Mouse (Mus musculus) G1E (cell line): ENCODE measurements at regions not wholly inside any gene's neighbourhood (a gene's known extent, or its start where the extent isn't known, plus 50 kb on each side); places are given as distances from the start of the nearest gene placed in this dataset.

Source experiments
- CTCF ChIP-seq: IDR thresholded peaks from 2 replicates; pipeline ENCODE4 v1.5.1; 2012; ENCODE audit warnings: low read depth, low read length, inconsistent platforms, mixed read lengths
- GATA1 ChIP-seq: IDR thresholded peaks from 2 replicates; pipeline ENCODE4 v1.6.1; 2012; ENCODE audit warnings: borderline replicate concordance, low read length, inconsistent platforms, mixed read lengths
- GATA2 ChIP-seq: IDR thresholded peaks from 2 replicates; pipeline ENCODE4 v1.6.1; 2012; ENCODE audit warnings: low read depth, low read length, inconsistent platforms, borderline replicate concordance

DNA sequence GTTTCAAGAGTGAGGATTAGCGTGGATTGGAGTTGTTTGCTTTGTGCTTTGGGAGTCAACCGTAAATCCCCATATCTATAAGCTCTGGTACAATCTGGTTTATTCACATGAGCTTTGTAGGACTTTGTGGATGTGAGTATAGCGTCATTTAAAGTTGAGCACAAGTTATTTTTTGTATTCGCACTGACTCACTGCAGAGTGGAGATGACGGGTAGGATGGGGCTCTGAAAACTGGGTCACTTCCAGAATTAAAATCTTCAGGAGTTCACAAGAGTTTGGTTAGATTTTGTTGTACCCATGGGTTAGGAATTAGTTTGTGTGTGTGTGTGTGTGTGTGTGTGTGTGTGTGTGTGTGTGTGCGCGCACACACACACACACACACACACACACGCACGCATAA lies 345.7 kb upstream of the Kif2a start:
- TF ChIP-seq CTCF (no peak), GATA1 (no peak), GATA2 (no peak)
